Mouse (Mus musculus) adrenal gland, postnatal 14 days (tissue): ENCODE data around the gene 2610528J11Rik. TPM values are rescaled to one million over a fixed set of nuclear protein-coding genes. Genes with fewer than 3 reads are reported as not detected.

Experiments
- DNase-seq: peaks from one replicate; pipeline ENCODE4 v3.0.0; 2021; ENCODE audit warnings: mixed read lengths
- total RNA-seq: library from RNA; stranded (reverse); gene quantifications from 2 replicates; pipeline ENCODE4 v1.2.3, GENCODE M21; 2021

2610528J11Rik gene
- total RNA-seq, 1 experiment from 2014 or later, result 3.6 TPM

DNA sequence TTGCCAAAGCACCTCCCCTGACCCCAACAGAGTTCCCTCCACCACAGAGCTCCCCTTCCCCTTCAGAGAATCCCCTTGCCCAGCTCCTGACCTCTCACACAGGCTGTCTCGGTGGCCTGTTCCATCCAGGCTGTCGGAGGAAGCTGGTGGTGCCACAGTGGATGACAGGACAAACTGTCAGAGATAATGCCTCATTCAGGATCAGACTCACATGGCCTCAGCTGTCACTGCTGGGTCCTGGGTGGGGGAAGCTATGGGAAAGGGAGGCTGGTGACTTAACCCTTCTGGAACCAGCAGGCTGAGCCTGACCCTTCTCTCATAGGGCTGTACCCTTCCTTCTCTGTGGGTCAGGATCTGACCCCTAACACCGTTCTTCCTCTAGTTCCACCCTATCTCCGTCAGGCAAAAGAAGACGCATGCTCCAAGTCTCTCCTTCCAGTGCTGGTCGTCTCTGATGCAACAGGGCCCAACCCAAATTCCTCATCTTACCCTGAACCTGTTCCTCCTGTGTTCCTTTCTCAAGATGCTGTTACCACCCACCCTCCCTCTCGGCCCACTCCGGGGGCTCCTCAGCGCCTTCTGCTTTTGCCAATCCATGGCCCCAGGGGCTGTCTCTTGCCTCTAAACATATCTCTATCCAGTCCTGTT is 15.8 kb downstream of the 2610528J11Rik start:
- no peak for DNase-seq

GRCm38 (mm10) chr4:118543158-118543530 is 16.3 kb downstream of the 2610528J11Rik start:
- DNase-seq, result no peak

DNA sequence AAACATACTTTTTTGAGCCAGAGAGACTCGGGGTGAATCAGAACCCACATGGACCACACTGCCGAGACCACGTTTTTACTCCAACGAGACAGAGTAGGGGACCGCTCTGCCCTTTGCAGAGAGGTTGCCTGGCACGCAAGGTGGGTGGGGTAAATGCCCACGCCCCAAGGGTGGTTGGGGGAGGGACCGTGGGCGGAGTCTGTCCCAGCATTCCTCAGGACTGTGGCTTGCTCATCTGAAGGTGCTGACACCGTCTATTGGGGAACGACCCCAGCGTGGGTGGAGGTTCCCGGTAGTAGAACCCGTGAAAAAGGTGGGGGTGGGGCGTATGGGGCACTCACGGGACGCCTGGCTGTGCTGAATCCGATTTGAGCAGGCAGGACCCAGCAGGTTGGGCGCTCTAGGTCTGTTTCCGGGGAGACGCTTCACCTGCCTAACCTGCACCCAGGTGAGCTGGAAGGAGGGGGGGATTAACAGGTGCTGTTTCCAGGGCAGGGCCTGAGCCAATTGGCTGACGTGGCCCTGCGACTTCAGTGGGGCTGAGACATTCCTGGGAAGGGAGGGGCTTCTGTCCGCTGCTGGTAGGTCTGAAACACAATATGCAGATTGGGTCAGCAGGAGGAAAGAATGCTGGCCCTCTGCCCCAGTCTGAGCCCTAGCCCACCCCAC is 16.9 kb downstream of the 2610528J11Rik start, which contains the start of gene Tmem125:
Gene Tmem125 (minus strand): TSS at position 453 of the 669 bp plus-strand sequence.
- peak; percentile 71 for DNase-seq

GRCm38 (mm10) chr4:118544441-118545127 is 17.8 kb downstream of the 2610528J11Rik start:
- DNase-seq, result no peak

DNA sequence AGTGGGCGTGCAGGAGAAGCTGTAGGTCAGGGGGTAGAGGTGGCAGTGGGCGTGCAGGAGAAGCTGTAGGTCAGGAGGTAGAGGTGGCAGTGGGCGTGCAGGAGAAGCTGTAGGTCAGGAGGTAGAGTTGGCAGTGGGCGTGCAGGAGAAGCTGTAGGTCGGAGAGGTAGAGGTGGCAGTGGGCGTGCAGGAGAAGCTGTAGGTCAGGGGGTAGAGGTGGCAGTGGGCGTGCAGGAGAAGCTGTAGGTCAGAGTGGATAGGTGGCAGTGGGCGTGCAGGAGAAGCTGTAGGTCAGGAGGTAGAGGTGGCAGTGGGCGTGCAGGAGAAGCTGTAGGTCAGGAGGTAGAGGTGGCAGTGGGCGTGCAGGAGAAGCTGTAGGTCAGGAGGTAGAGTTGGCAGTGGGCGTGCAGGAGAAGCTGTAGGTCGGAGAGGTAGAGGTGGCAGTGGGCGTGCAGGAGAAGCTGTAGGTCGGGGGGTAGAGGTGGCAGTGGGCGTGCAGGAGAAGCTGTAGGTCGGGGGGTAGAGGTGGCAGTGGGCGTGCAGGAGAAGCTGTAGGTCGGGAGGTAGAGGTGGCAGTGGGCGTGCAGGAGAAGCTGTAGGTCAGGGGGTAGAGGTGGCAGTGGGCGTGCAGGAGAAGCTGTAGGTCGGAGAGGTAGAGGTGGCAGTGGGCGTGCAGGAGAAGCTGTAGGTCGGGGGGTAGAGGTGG is 20.8 kb downstream of the 2610528J11Rik start:
- DNase-seq, result peak; percentile 52

DNA sequence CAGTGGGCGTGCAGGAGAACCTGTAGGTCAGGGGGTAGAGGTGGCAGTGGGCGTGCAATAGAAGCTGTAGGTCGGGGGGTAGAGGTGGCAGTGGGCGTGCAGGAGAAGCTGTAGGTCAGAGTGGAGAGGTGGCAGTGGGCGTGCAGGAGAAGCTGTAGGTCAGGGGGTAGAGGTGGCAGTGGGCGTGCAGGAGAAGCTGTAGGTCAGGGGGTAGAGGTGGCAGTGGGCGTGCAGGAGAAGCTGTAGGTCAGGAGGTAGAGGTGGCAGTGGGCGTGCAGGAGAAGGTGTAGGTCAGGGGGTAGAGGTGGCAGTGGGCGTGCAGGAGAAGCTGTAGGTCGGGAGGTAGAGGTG is 21.3 kb downstream of the 2610528J11Rik start:
- peak; percentile 34 for DNase-seq

DNA sequence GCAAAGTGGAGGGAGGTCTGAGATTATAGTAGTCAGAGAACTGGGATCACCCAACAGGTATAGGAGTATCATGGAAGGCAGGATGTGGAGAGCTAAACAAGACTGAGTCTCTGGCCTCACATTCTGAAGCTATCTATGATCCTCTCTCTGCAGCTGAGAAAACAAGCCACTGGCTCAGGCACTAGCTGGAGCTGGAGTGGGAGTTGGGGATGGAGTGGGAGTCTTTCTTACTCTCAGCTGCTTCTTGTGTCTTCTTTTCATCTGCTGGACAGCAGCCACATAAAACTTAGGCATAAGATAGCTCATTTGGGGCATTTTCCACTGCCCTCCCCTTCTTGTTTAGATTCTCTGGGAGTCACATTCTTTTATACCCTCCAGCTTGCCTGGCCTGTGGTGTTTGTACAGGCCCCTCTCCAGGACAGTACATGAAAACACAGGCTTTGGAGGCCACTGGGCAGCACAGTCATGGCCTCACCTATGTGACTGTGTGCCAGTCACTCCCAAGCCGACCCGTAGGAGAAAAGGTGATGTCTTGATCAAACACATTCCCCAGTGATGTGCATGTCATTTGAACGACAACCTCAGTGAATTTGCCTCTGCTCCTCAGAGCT is 26.3 kb downstream of the 2610528J11Rik start:
- DNase-seq, result no peak

GRCm38 (mm10) chr4:118564062-118564925 is 37.5 kb downstream of the 2610528J11Rik start:
- DNase-seq, result peak; percentile 21

GRCm38 (mm10) chr4:118564926-118565279 is 38.1 kb downstream of the 2610528J11Rik start:
- DNase-seq, result no peak

GRCm38 (mm10) chr4:118566161-118566676 is 39.4 kb downstream of the 2610528J11Rik start:
- DNase-seq, result peak; percentile 71

DNA sequence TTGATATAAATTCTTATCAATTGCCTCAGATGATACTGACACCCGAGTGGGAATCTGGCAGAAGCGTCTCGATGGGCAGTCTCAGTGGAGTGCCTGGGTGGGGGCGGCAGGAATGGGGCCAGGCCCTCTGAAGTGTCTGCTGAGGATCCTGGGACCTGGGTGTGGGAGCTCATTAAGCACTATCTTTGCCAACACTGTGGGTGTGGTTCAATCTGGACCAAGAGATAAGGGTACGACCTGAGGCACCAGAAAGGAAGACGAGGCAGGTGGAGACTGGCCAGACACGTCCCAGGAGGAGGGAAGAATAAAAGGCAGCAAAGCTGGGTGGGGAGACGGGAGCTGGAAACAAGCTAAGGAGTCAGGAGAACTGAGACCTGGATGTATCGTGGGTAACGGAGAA is 41.9 kb downstream of the 2610528J11Rik start:
- no peak for DNase-seq

DNA sequence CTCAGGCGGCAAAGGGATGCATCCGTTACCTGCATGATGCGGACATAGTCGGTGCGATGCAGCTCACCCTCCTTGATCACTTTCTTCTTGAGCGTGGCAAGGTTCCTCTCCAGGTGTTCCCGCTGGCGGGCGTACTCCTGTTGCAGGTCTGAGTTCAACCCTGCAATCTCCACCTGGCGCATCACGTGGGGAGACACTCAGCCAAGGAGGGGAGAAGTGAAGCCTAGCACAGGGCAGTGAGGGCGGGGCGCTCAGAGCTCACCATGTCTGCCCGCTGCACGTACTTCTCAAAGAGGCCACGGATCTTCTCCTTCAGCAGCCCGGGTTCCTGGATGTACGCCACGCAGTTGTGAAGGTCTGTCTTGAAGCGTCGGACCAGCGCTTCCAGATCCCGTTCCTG is 42.5 kb downstream of the 2610528J11Rik start:
- DNase-seq, result no peak

DNA sequence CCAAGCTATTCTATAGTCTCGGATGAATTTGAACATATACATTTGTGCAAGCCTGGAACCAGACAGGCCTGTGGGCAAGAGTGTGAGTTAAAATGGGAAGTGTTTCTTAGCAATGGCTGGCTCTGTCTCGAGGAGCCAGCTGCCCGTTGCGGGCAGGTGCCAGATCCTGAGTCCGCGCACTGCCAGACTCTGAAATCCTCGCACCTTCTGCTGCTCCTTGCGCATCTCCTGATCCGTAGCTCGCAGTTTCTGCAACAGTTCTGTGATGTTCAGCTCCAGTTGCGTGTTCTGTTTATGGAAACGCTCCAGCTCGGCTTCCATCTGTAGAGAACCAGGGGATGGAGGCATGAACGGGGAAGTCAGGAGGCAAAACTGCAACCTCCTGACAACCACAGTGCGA is 44.6 kb downstream of the 2610528J11Rik start:
- no peak for DNase-seq

DNA sequence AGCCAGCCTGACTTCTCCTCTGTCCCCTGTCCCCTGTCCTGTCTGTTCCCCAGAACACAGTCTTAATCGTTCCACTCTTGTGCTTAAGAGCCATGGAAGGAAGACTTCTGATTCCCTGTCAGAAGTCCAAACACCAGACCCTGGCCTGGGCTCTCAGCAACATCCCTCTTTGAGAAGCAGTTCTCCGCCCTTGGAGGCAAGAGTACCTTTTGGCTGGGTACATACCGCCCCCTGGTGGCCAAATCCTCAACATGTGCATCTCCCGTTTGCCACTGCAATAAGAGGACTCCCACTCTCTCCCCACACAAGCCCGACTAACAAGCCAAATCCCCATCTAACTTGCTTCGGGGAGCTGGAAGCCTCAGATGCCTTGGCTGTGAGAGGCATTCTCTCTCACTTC is 49.3 kb downstream of the 2610528J11Rik start:
- peak; percentile 89 for DNase-seq

DNA sequence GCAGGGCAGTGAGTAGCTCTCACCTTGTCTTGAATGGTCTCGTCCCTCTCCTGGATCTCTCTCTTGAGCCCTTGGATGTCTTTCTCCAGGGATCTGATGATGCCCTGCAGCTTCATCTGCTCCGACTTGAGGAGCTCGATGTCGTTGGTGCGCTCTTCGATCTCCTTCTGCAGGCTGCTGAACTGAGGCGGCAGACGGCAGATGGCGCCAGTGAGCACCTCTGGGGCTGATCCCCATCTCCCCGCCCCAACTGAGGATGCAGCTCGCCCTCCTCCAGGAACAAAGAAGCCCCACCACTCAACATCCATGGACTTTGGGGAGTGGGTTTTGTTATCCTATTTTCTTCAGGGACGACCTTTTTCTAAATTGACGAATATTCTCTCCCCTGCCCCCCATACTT is 52.5 kb downstream of the 2610528J11Rik start:
- DNase-seq, result peak; percentile 53

Other genes with a start within 250 kb of the 2610528J11Rik start
- 63.5 and 64.3 TPM in 2 replicates for gene Ptprf, start 235.6 kb upstream of the 2610528J11Rik start, total RNA-seq
- gene Szt2, start 117.7 kb upstream of the 2610528J11Rik start, total RNA-seq, result 18.3 and 22.5 TPM in 2 replicates
- 65.7 and 67.9 TPM in 2 replicates for gene Med8, start 117.7 kb upstream of the 2610528J11Rik start, total RNA-seq
- 66.4 and 75.4 TPM in 2 replicates for gene Elovl1, start 98.9 kb upstream of the 2610528J11Rik start, total RNA-seq
- 24.5 and 25.0 TPM in 2 replicates for gene Cdc20, start 89.6 kb upstream of the 2610528J11Rik start, total RNA-seq
- 0.15 and 0.41 TPM in 2 replicates for gene Mpl, start 69.5 kb upstream of the 2610528J11Rik start, total RNA-seq
- 65.7 and 79.2 TPM in 2 replicates for gene Tie1, start 36.9 kb upstream of the 2610528J11Rik start, total RNA-seq
- 0.45 and 1.4 TPM in 2 replicates for gene Tmem125, start 17.0 kb downstream of the 2610528J11Rik start, total RNA-seq
- not detected in 2 replicates for gene Cfap57, start 93.8 kb downstream of the 2610528J11Rik start, total RNA-seq
- 67.7 and 86.3 TPM in 2 replicates for gene Ebna1bp2, start 93.8 kb downstream of the 2610528J11Rik start, total RNA-seq
- not detected in 2 replicates for gene Olfr62, start 132.0 kb downstream of the 2610528J11Rik start, total RNA-seq
- not detected in 2 replicates for gene Olfr1342, start 165.8 kb downstream of the 2610528J11Rik start, total RNA-seq
- gene Olfr1341, start 176.5 kb downstream of the 2610528J11Rik start, total RNA-seq, result not detected in 2 replicates
- gene Olfr1340, start 193.1 kb downstream of the 2610528J11Rik start, total RNA-seq, result not detected in 2 replicates
- not detected in 2 replicates for gene Olfr1339, start 205.2 kb downstream of the 2610528J11Rik start, total RNA-seq
- not detected in 2 replicates for gene Olfr1338, start 231.7 kb downstream of the 2610528J11Rik start, total RNA-seq